Mouse (Mus musculus): Measurements from ENCODE around the gene Ccl28. TPM values are rescaled to one million over a fixed set of nuclear protein-coding genes. Genes with fewer than 3 reads are reported as not detected.
"Not testable (repeated sequence)": the region's sequence is repeated elsewhere in the genome, so short reads cannot be mapped to it uniquely, and the experiment has no call there.

Ccl28 gene
- polyA plus RNA-seq, 1 experiment from 2014 or later = 0.31 TPM

- WGBS = 75% methylated on average over 3 of the region's 3 CpGs
- H3K9me3 ChIP-seq; H3K9ac ChIP-seq; ATAC-seq (ENCODE audit: insufficient number of reproducible peaks, insufficient read depth, low FRiP score, low TSS enrichment, low read depth); H3K36me3 ChIP-seq; H3K27ac ChIP-seq; H3K27me3 ChIP-seq: not testable (repeated sequence)
- Histone ChIP-seq H3K4me1 (peaks cover 42% of the 10 kb centered on the region), H3K4me3 (peak overlapping the region; percentile 96), H3K4me2 (peak overlapping the region; percentile 77)
Measured at GRCm38 (mm10) chr13:119691958-119692357, 68.3 kb downstream of the Ccl28 start.

DNA sequence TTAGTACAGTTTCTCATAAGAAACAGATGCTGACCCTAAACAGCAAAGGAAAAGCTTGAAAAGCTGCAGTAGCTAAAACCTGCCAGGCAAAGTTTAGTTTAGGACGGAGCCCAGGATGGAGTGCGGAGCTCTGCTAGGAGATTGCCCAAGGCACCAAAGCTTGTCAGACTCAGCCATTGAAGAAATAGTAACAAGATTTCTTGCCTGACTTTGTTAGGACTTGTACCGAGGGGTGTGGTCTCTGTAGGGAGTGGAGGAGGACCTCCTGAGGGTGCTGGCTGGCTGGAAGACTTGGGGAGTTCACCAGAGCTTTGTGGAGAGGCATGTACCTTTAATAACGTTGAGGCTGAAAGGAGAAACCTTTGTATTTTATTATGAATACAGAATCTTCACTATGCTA, 72.1 kb downstream of the Ccl28 start:
- WGBS = 25% methylated on average over 4 of the region's 4 CpGs
- Histone ChIP-seq H3K36me3 (peaks cover 16% of the 10 kb centered on the region), H3K4me3 (no peak overlapping the region), H3K9me3 (no peaks in the 10 kb centered on the region), H3K4me1 (peaks cover 39% of the 10 kb centered on the region), H3K4me2 (peak overlapping the region; percentile 35), H3K9ac (no peak overlapping the region), H3K27ac (peak overlapping the region; percentile 71; the same call in 1 of the 2 replicates), H3K27me3 (no peaks in the 10 kb centered on the region)
- ATAC-seq (ENCODE audit: insufficient number of reproducible peaks, insufficient read depth, low FRiP score, low TSS enrichment, low read depth) = no peak; the same call in 1 of the 2 replicates

GRCm38 (mm10) chr13:119696496-119696895, 72.9 kb downstream of the Ccl28 start:
- peaks cover 21% of the 10 kb centered on the region for H3K36me3 ChIP-seq
- WGBS = 76% methylated on average over 1 of the region's 1 CpGs
- no peaks in the 10 kb centered on the region for H3K27me3 ChIP-seq
- H3K27ac ChIP-seq = no peak overlapping the region
- no peak overlapping the region for H3K4me3 ChIP-seq
- peaks cover 38% of the 10 kb centered on the region for H3K4me1 ChIP-seq
- no peak overlapping the region for H3K4me2 ChIP-seq
- H3K9ac ChIP-seq = no peak overlapping the region
- ATAC-seq (ENCODE audit: insufficient number of reproducible peaks, insufficient read depth, low FRiP score, low TSS enrichment, low read depth) = no peak
- no peaks in the 10 kb centered on the region for H3K9me3 ChIP-seq

DNA sequence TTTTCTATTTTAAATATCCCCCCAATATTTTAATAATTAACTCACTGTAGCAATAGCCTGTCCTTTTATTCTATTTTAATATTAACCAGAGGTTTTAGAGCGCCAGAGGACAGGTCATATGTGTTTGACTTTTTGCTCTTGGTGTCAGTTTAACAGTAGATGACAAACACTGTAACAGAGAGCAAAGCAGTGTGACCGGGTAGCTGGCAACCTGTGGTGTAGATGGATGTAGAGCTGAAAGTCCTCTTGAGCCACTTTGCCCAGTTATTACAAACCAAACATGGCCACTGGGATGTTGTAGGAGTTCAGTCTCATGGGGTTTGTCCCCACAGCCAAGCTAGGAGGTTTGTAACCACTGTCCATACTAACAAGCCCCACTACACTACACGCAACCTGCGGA, 74.8 kb downstream of the Ccl28 start:
- Histone ChIP-seq H3K36me3 (peaks cover 37% of the 10 kb centered on the region), H3K4me3 (no peak overlapping the region), H3K9ac (no peak overlapping the region), H3K4me2 (no peak overlapping the region), H3K27ac (no peak overlapping the region), H3K9me3 (no peaks in the 10 kb centered on the region), H3K4me1 (peaks cover 25% of the 10 kb centered on the region), H3K27me3 (no peaks in the 10 kb centered on the region)
- 94% methylated on average over 4 of the region's 4 CpGs for WGBS
- no peak for ATAC-seq (ENCODE audit: insufficient number of reproducible peaks, insufficient read depth, low FRiP score, low TSS enrichment, low read depth)

Other genes starting within 250 kb of the Ccl28 start
- 98.3 and 106 TPM in 2 replicates for gene Paip1, start 195.2 kb upstream of the Ccl28 start, polyA plus RNA-seq (2015; fragmentation: Nextera tagmentation; extraction: Ambion mirVana)
- 94.5 and 94.8 TPM in 2 replicates for gene 4833420G17Rik, start 161.1 kb upstream of the Ccl28 start, polyA plus RNA-seq (2015; fragmentation: Nextera tagmentation; extraction: Ambion mirVana)
- 1.8 and 3.0 TPM in 2 replicates for gene Tmem267, start 135.8 kb upstream of the Ccl28 start, polyA plus RNA-seq (2015; fragmentation: Nextera tagmentation; extraction: Ambion mirVana)
- 1.7 and 2.3 TPM in 2 replicates for gene 3110070M22Rik, start 135.4 kb upstream of the Ccl28 start, polyA plus RNA-seq (2015; fragmentation: Nextera tagmentation; extraction: Ambion mirVana)
- gene Hmgcs1, start 66.6 kb downstream of the Ccl28 start, polyA plus RNA-seq (2015; fragmentation: Nextera tagmentation; extraction: Ambion mirVana) = 156 and 161 TPM in 2 replicates
- 0.77 and 1.4 TPM in 2 replicates for gene Nim1k, start 132.1 kb downstream of the Ccl28 start, polyA plus RNA-seq (2015; fragmentation: Nextera tagmentation; extraction: Ambion mirVana)
- gene Zfp131, start 167.1 kb downstream of the Ccl28 start, polyA plus RNA-seq (2015; fragmentation: Nextera tagmentation; extraction: Ambion mirVana) = 45.0 and 48.6 TPM in 2 replicates
- not detected in 2 replicates for gene AF067063, start 206.4 kb downstream of the Ccl28 start, polyA plus RNA-seq (2015; fragmentation: Nextera tagmentation; extraction: Ambion mirVana)
- gene D13Ertd608e, start 212.2 kb downstream of the Ccl28 start, polyA plus RNA-seq (2015; fragmentation: Nextera tagmentation; extraction: Ambion mirVana) = not detected in 2 replicates